ENCODE assay signal across 8 mouse cellular contexts in genomic region chr1:38202475-38203183, GRCm38 (mm10).
A peak's percentile ranks its signal among the peaks of the same experiment; 100 is the strongest.
DNase-seq lines count a peak whose midpoint lies in the region; ATAC-seq and TF ChIP-seq lines count a peak whose summit lies in the region.

No protein-coding gene starts in this region.

- peak; percentile 78 for TF ChIP-seq CTCF in lung, postnatal 0 days (IDR thresholded peaks at IDR 0.05)
- no peak for TF ChIP-seq CTCF in lung, adult 2 months (IDR thresholded peaks at IDR 0.05; ENCODE audit: insufficient read depth, low read length)
- TF ChIP-seq CTCF in bone marrow, adult 2 months (IDR thresholded peaks at IDR 0.05; ENCODE audit: control insufficient read depth, insufficient read depth, low read length) = peak; percentile 10; the same call in 1 of the 2 replicates

- no peak overlapping the region for H3K4me2 ChIP-seq in lung, postnatal 0 days (replicated peaks; ENCODE audit: low read depth, low read length)
- H3K4me2 ChIP-seq in kidney, embryonic 15.5 days = no peak overlapping the region

- no peaks in the 10 kb centered on the region for H3K9me3 ChIP-seq in lung, postnatal 0 days (ENCODE audit: low read length)
- H3K9me3 ChIP-seq in kidney, embryonic 15.5 days (replicated peaks) = no peaks in the 10 kb centered on the region

- no peak for TF ChIP-seq POLR2A in lung, adult 2 months (IDR thresholded peaks at IDR 0.05; ENCODE audit: borderline replicate concordance, extremely low read depth, low read depth, low read length)
- TF ChIP-seq POLR2A in bone marrow, adult 2 months (IDR thresholded peaks at IDR 0.05; ENCODE audit: borderline replicate concordance, control insufficient read depth, low read depth, low read length) = no peak

- H3K36me3 ChIP-seq in lung, postnatal 0 days (ENCODE audit: insufficient read depth, low read length) = no peaks in the 10 kb centered on the region
- peaks cover 15% of the 10 kb centered on the region; the same call in 1 of the 2 replicates for H3K36me3 ChIP-seq in kidney, embryonic 15.5 days

- H3K9ac ChIP-seq in lung, postnatal 0 days (replicated peaks; ENCODE audit: low read depth) = no peak overlapping the region
- H3K9ac ChIP-seq in kidney, embryonic 15.5 days = no peak overlapping the region

- peak; percentile 21 to 70 for DNase-seq in adrenal gland, adult (ENCODE audit: inconsistent age in 2 of 2, low spot score in 1 of 2)
- DNase-seq in adrenal gland, adult 8-10 months = no peak
- DNase-seq in lung, postnatal 0 days (ENCODE audit: low spot score) = peak; percentile 34
- no peak for DNase-seq in lung, adult 2 months
- DNase-seq in spleen, adult 12 weeks (ENCODE audit: low spot score) = no peak
- DNase-seq in layer of hippocampus, adult 11-12 months (ENCODE audit: low spot score) = no peak

- H3K27ac ChIP-seq in lung, postnatal 0 days (ENCODE audit: low read length) = no peak overlapping the region
- no peak overlapping the region for H3K27ac ChIP-seq in bone marrow, adult 2 months (ENCODE audit: control insufficient read depth, insufficient read depth, low read depth, low read length, poor library complexity)
- H3K27ac ChIP-seq in kidney, embryonic 15.5 days = peak overlapping the region; percentile 66

- WGBS in lung, postnatal 0 days = 69% methylated on average over 10 of the region's 10 CpGs
- WGBS in lung, adult 2 months = 76% methylated on average over 10 of the region's 10 CpGs
- WGBS in bone marrow, adult 2 months = 77% methylated on average over 10 of the region's 10 CpGs
- WGBS in kidney, embryonic 15.5 days = 63% methylated on average over 10 of the region's 10 CpGs

- H3K27me3 ChIP-seq in lung, postnatal 0 days (replicated peaks; ENCODE audit: insufficient read depth, low read length) = no peaks in the 10 kb centered on the region
- no peaks in the 10 kb centered on the region for H3K27me3 ChIP-seq in kidney, embryonic 15.5 days

- ATAC-seq in lung, postnatal 0 days = no peak
- peak; percentile 75 for ATAC-seq in kidney, embryonic 15.5 days (replicated peaks; ENCODE audit: low FRiP score)

- H3K4me1 ChIP-seq in lung, postnatal 0 days (ENCODE audit: insufficient read depth, low read depth, low read length) = no peaks in the 10 kb centered on the region
- no peaks in the 10 kb centered on the region for H3K4me1 ChIP-seq in lung, adult 2 months (ENCODE audit: control insufficient read depth, insufficient read depth, low read length)
- H3K4me1 ChIP-seq in bone marrow, adult 2 months (ENCODE audit: control insufficient read depth, insufficient read depth, low read length) = no peaks in the 10 kb centered on the region
- H3K4me1 ChIP-seq in kidney, embryonic 15.5 days = peaks cover 17% of the 10 kb centered on the region

- no peak overlapping the region for H3K4me3 ChIP-seq in lung, postnatal 0 days (ENCODE audit: low read depth, low read length)
- no peak overlapping the region for H3K4me3 ChIP-seq in lung, adult 2 months (replicated peaks; ENCODE audit: extremely low read depth, low read depth, low read length)
- no peak overlapping the region for H3K4me3 ChIP-seq in bone marrow, adult 2 months (replicated peaks; ENCODE audit: control insufficient read depth, low read depth, low read length)
- H3K4me3 ChIP-seq in kidney, embryonic 15.5 days (replicated peaks) = no peak overlapping the region

- TF ChIP-seq EP300 in lung, postnatal 0 days (IDR thresholded peaks at IDR 0.05) = no peak

Comparison
In these comparisons a context has a peak if more than half of its experiments do, and no peak if none do; other contexts are left out.
1. DNase-seq: peak in adrenal gland, adult (2 of 2) and lung, postnatal 0 days (single experiment); none in adrenal gland, adult 8-10 months (single experiment), lung, adult 2 months (single experiment), spleen, adult 12 weeks (single experiment) and layer of hippocampus, adult 11-12 months (single experiment).